Mouse (Mus musculus) cortical plate, adult 2 months (tissue): ENCODE measurements at regions not wholly inside any gene's neighbourhood (a gene's known extent, or its start where the extent isn't known, plus 50 kb on each side); places are given as distances from the start of the nearest gene placed in this dataset.

Source experiments
- H3K27ac ChIP-seq: fragments of 200-500 bp; 2 replicates; pipeline ENCODE4 v1.5.1; 2012; ENCODE audit warnings: low read length, control low read depth, inconsistent platforms; ENCODE audit not compliant: insufficient read depth
- H3K4me1 ChIP-seq: fragments of 200-500 bp; 2 replicates; pipeline ENCODE4 v1.6.1; 2011; ENCODE audit warnings: low read length; ENCODE audit not compliant: control insufficient read depth, insufficient read depth
- H3K4me3 ChIP-seq: fragments of 200-500 bp; 2 replicates; pipeline ENCODE4 v1.5.1; 2011; ENCODE audit warnings: mild to moderate bottlenecking, low read length, control low read depth; ENCODE audit not compliant: insufficient read depth
- CTCF ChIP-seq: fragments of 200-500 bp; IDR thresholded peaks from 2 replicates; pipeline ENCODE4 v1.5.1; 2011; ENCODE audit warnings: mild to moderate bottlenecking, control low read depth, low read length; ENCODE audit not compliant: insufficient read depth; ENCODE audit errors: extremely low read depth
- POLR2A ChIP-seq: fragments of 200-500 bp; IDR thresholded peaks from 2 replicates; pipeline ENCODE4 v1.6.1; 2011; ENCODE audit warnings: mild to moderate bottlenecking, low read length, control low read depth; ENCODE audit not compliant: insufficient read depth; ENCODE audit errors: extremely low read depth

DNA sequence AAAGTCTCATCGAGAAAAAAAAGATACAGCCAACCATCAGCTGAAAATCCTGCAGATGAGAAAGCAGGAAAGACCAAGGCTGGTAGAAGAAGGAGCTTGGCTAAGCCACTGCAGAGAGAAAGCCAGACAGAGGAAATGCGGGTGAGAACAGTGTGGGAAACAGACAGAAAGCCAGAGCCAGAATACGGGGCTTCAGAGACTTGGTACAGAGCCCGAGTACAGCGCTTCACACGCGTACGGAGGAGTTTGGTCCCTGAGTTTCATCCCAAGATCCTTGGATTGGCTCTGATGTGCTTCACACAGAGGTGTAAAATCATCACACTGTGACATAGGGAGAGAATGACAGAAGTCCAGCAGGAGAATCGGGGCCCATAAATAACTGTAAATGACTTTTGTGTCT is 495.6 kb upstream of the Map3k7 start:
- TF ChIP-seq CTCF (no peak), POLR2A (no peak)
- H3K4me3 ChIP-seq: no peak overlapping the region
- no peaks in the 10 kb centered on the region for H3K4me1 ChIP-seq
- no peak overlapping the region for H3K27ac ChIP-seq

DNA sequence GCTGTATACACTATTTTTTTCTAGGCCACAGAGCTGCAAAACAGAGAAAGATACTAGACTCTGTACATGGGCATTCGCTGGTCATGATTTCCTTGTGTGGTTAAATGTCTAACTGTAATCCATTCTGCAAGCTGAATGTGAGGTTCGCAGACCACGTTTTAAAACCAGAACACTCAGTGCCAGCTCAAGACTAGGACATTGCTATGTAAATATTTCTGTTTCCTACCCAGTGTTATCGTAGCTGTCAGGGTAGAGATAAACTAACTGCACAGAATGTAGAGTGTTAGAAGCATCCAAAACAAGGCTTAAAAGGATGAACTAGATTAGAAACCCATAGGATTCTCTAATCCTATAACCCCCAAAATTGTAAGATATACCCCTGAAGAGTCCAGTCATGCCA is 494.1 kb upstream of the Map3k7 start:
- Histone ChIP-seq H3K4me3 (no peak overlapping the region), H3K4me1 (no peaks in the 10 kb centered on the region), H3K27ac (no peak overlapping the region)
- TF ChIP-seq CTCF: no peak
- TF ChIP-seq POLR2A: no peak

DNA sequence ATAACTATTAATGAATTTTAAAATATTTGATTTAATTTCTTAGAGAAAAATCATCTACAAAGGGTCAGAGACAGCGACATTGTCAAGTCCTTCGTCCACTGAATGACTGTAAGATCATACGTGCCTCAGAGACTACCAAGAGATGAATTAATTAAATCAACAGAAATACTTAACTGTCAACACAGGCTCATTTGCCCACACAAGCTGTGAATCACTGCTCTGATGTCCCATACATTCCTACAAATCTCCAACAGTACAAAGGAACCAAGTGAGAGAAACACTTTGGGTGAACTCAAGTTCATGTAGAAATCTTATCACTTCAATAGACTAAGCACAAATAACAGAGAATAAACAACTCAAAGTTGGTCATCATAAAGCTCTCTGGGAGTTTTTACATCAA is 471.4 kb upstream of the Map3k7 start:
- Histone ChIP-seq H3K4me3 (no peak overlapping the region), H3K27ac (no peak overlapping the region), H3K4me1 (no peaks in the 10 kb centered on the region)
- no peak for TF ChIP-seq CTCF
- TF ChIP-seq POLR2A: no peak

DNA sequence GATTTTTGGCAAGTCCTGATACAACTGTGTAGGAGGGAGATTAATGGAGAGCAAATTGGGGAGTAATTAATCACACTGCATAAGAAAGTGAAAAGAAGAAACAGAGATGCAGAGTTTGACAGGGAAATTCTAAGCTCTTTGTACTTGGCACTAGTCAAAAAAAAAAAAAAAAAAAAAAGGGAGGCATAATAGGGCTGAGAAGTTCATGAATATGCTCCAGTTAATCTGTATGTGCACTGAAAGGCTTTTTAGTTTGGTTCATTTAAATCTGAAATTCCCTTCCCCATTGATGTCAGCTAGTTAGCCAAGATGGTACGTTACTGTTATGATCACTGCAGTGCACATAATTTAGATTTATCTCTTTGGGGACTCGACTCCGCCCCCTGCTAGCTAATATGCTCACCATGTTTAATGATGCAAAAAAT is 470.8 kb upstream of the Map3k7 start:
- TF ChIP-seq CTCF (no peak), POLR2A (no peak)
- H3K4me1 ChIP-seq: no peaks in the 10 kb centered on the region
- H3K27ac ChIP-seq: no peak overlapping the region
- H3K4me3 ChIP-seq: no peak overlapping the region

DNA sequence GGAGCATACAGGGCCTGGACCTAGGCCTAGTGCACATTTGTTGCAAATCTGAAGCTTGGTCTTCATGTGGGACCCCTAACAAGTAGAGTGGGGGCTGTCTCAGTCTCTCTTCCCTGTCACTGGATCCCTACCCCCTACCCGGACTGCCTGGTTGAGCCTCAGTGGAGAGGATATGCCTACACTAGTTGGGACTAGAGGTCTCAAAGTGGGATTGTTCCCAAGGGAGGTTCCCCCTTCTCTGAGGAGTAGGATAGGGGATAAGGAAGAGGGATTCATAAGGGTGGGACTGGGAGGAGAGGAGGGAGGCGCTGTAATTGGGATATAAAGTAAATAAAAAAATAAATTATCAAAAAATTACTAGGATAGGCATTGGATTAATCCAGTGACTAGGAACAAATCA is 464.0 kb upstream of the Map3k7 start:
- Histone ChIP-seq H3K4me3 (no peak overlapping the region), H3K27ac (no peak overlapping the region), H3K4me1 (no peaks in the 10 kb centered on the region)
- TF ChIP-seq POLR2A: no peak
- TF ChIP-seq CTCF: no peak

DNA sequence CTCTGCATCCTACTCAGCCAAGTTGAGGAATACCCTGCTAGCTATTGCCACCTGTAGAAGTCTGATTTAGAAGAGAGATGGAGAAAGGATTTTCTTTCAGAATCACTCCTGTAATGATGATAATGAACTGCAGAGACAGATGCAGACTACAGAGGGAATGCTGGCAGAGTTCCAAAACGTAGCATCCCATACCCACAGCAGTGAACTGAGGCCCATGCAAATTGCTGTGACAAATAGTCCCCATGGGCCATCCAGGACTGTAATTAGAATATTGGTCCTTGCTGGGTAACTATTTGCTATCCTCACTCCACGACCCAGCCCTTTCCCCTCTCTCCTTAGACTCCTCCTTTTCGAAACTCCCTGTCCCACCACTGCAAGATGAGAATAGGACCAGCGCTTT is 463.5 kb upstream of the Map3k7 start:
- H3K4me3 ChIP-seq: no peak overlapping the region
- H3K4me1 ChIP-seq: no peaks in the 10 kb centered on the region
- no peak for TF ChIP-seq CTCF
- no peak for TF ChIP-seq POLR2A
- no peak overlapping the region for H3K27ac ChIP-seq

DNA sequence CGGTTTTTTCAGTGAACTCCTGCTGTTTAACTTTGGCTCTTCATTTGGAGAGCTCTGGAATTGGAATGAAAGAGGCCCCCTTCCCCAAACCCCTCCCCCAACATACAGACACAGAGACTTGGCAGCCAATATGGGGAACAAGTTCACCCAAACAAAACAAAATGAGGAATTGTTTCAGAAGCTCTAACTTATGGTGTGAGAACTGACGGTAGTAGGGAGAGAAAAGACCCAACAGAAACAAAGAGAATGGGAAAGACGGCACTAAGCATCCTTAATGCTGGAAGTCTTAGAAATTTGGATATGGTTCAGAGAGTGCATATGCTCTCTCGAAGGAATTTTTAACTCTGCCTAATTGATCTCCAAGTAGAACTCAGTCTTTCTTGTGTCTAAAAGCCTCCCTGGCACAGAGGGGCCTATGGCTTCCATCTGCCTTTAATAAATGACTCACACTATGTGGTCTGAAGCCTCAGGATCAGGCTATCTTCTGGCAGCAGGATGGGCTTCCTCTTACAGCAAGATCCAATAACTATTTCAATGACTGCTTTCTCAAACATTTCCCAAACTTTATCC is 438.2 kb upstream of the Map3k7 start:
- Histone ChIP-seq H3K4me1 (no peaks in the 10 kb centered on the region), H3K4me3 (no peak overlapping the region), H3K27ac (no peak overlapping the region)
- TF ChIP-seq CTCF (no peak), POLR2A (no peak)

DNA sequence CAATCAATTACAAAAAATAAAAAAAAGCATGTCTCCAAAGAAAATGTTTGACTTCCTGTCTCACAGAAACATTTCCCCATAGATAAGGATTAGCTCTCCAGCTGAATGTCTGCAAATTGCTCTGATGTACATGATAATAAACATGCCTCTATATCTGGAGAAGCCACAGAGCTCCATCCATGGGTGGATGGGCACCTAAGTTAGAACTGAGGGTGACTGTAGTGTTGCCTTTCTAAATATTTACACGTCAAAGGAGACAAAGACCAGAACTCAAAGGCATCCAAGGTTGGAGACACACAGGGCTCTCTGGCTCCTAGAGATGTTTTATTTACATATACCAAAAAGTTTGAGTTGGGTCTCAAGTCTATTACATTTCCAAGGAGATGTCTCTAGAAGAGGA is 427.1 kb upstream of the Map3k7 start:
- Histone ChIP-seq H3K4me1 (no peaks in the 10 kb centered on the region), H3K27ac (no peak overlapping the region), H3K4me3 (no peak overlapping the region)
- TF ChIP-seq CTCF: no peak
- TF ChIP-seq POLR2A: no peak

DNA sequence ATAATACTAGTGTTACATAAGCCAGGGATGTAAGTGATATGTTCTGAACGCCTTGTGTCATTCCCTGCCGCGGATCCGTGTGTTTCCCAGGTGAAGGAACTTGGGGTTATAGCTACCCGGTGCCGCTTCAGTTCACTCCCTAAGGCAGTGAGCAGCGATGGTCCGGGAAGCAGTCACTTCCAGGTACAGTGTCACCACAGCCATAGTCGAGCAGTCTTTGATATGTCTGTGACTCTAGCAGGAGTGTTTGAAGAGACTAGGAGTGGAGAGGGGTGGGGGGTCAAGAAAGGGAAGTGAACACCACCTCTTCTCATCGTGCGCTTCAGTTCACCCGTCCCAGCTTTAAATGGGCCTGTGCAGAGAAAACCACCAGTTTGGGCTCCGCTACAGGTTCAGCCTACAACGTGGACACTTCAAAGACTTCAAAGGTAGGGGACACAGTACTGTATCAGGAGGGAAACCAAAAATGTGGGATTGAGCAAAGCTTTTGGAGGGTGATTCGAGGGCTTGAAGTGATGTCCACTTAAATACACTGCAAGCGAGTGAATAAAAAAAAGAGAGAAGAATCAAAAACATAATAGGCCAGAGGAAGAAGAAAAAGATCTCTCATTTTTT is 410.0 kb upstream of the Map3k7 start:
- TF ChIP-seq CTCF (no peak), POLR2A (no peak)
- H3K27ac ChIP-seq: no peak overlapping the region
- no peaks in the 10 kb centered on the region for H3K4me1 ChIP-seq
- H3K4me3 ChIP-seq: no peak overlapping the region

DNA sequence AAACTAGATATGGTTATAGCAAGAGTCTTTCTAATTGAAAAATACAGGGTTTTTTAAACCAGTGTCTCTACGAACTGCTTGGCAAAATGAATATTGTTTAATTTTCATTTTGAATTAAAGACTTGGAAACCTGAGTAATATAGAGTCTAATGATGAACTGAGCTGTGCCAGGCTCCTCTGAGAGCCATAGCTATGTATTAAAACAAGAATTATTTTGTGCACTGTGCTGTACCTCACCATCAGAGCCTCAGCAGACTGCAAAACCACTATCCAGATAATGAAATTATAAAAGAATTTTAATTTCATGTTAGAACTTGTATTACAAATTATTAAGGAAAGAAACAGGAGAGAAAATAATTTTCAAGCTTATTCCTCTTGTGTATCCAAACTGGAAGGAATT is 408.8 kb upstream of the Map3k7 start:
- TF ChIP-seq CTCF: no peak
- no peak for TF ChIP-seq POLR2A
- no peak overlapping the region for H3K4me3 ChIP-seq
- no peaks in the 10 kb centered on the region for H3K4me1 ChIP-seq
- H3K27ac ChIP-seq: no peak overlapping the region

DNA sequence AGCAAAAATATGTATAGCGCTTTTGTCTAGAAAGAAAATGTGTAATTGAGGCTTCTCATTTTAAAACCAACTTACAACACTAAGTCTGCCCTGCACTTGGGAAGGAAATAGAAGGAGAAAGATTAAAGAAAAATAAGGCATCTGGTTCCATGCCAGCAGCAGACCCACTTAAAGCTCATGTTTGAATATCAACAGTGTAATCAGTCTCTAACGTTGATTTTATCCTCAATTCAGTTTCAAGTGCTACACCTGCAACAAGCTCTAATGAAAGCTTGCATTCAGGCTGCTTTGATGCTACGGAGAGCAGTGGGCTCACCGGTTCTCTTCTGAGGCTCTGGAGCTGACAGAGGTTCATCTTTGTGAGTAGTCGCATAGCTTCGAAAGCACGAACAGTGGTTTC is 406.6 kb upstream of the Map3k7 start:
- TF ChIP-seq POLR2A: no peak
- TF ChIP-seq CTCF: no peak
- Histone ChIP-seq H3K4me1 (no peaks in the 10 kb centered on the region), H3K4me3 (no peak overlapping the region), H3K27ac (no peak overlapping the region)
